Mouse (Mus musculus): ENCODE measurements at regions not wholly inside any gene's neighbourhood (a gene's known extent, or its start where the extent isn't known, plus 50 kb on each side); places are given as distances from the start of the nearest gene placed in this dataset.
A peak's percentile ranks its signal among the peaks of the same experiment; 100 is the strongest.

DNA sequence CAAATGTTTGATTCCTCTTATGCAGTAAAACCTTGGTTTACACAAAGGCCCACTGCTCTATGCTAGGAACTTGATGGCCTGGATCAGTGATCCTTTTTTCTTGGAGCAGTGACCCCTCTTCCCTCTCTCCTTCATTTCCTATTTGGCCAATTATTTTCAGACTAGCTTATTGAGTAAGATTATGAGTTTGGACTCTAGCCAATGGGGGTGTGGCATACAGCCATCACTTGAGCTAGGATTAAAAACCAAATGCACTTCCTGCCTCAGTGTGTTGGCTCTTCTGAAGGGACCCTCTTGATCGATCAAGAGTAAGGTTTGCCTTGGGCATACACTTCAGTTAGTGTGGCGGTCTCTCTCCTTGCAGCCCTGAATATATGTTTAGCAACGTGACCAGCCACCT is 1172.6 kb upstream of the Gulo start:
- no peak for DNase-seq (ENCODE audit: low spot score)

DNA sequence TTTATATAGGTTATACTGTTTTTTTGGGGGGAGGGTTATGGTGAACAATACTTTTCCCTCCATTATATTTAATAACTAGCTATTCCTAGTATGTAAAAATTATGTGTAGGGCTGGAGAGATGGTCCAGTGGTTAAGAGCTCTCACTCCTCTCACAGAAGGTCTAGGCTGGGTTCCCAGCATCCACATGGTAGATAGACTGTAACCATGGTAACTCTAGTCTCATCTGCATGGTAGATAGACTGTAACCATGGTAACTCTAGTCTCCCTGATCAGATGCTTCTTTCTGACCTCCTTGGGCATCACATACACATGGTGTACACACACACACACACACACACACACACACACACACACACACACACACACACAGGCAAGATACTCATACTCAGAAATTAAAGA is 1170.5 kb upstream of the Gulo start:
- DNase-seq (ENCODE audit: low spot score) = no peak

- no peak for DNase-seq (ENCODE audit: low spot score)
These were observed 1169.5 kb upstream of the Gulo start for GRCm38 (mm10) chr14:67178329-67179039.

GRCm38 (mm10) chr14:67176672-67177071 is 1167.7 kb upstream of the Gulo start:
- DNase-seq (ENCODE audit: low spot score) = no peak

- no peak for DNase-seq (ENCODE audit: low spot score)
These were observed 1167.1 kb upstream of the Gulo start for GRCm38 (mm10) chr14:67176100-67176499.

GRCm38 (mm10) chr14:67174929-67175328 is 1165.9 kb upstream of the Gulo start:
- no peak for DNase-seq (ENCODE audit: low spot score)

DNA sequence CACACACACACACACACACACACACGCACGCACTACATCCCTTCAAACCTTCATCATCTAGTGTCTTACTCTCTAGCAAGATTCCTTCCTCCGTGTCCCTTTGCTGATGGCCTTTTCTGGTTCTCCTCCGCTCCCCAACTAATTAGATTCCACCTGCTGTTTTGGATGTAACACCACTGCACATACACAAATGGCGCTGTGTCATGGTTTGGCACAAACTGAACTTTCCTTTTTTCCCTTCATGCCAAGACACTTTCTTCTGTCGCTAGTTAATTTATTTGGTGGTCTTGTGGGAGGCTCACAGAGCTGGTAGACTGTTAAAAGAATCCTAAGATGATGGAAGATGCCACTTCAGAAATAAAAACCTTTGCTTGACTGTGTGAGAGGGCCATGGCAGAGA is 1161.8 kb upstream of the Gulo start:
- DNase-seq (ENCODE audit: low spot score) = no peak

- no peak for DNase-seq (ENCODE audit: low spot score)
These were observed 1161.2 kb upstream of the Gulo start for GRCm38 (mm10) chr14:67170248-67170647.

- no peak for DNase-seq (ENCODE audit: low spot score)
These were observed 1160.2 kb upstream of the Gulo start for GRCm38 (mm10) chr14:67169201-67169600.

DNA sequence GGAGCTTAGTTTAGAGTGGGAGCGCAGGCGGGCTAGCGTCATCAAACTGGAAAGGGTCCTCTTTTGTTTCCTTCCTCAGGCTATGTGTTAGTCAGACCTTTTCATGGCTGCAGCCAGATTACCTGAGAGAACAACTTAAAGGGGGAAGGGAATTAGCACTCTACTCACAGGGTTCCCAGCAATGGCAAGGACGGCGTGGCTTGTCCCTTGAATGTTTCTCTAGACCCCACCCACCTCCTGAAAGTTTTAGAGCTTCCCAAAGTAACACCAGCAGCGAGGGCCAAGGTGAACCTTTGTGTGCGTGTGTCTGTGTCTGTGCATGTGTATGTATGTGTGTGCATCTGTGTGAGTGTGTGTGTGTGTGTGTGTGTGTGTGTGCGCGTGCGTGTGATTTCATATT is 1151.0 kb upstream of the Gulo start:
- no peak for DNase-seq (ENCODE audit: low spot score)

GRCm38 (mm10) chr14:67158867-67159266 is 1149.9 kb upstream of the Gulo start:
- peak; percentile 18 for DNase-seq (ENCODE audit: low spot score)

- DNase-seq (ENCODE audit: low spot score) = no peak
These were observed 1147.4 kb upstream of the Gulo start for GRCm38 (mm10) chr14:67156366-67156765.

- no peak for DNase-seq (ENCODE audit: low spot score)
These were observed 1144.6 kb upstream of the Gulo start for GRCm38 (mm10) chr14:67153621-67154020.

- no peak for DNase-seq (ENCODE audit: low spot score)
These were observed 1141.0 kb upstream of the Gulo start for GRCm38 (mm10) chr14:67149961-67150471.

DNA sequence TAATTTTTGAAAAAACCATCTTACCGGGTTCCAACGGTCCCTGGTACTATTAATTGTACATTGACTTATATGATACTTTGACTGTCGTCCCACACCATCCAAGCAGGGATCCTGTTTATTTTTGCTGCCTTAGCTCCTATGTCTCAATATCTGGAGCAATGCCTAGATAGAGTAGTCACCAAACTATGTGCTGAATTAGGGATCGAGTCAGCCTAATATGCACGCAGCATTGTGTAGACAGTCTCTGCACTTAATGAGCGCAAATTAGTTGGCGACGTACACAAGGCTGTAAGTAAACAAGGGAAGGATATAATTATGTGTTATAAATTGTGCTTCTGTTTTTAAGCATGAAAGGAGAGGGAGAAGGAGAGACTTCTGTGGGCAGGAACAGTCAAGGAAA is 1140.1 kb upstream of the Gulo start:
- no peak for DNase-seq (ENCODE audit: low spot score)

GRCm38 (mm10) chr14:67146602-67147001 is 1137.6 kb upstream of the Gulo start:
- DNase-seq (ENCODE audit: low spot score) = no peak

GRCm38 (mm10) chr14:67145046-67145445 is 1136.0 kb upstream of the Gulo start:
- no peak for DNase-seq (ENCODE audit: low spot score)

GRCm38 (mm10) chr14:67144461-67144985 is 1135.5 kb upstream of the Gulo start:
- no peak for DNase-seq (ENCODE audit: low spot score)

- DNase-seq (ENCODE audit: low spot score) = no peak
These were observed 1134.8 kb upstream of the Gulo start for GRCm38 (mm10) chr14:67143826-67144225.

GRCm38 (mm10) chr14:67142556-67143250 is 1133.7 kb upstream of the Gulo start:
- no peak for DNase-seq (ENCODE audit: low spot score)

- peak; percentile 8 for DNase-seq (ENCODE audit: low spot score)
These were observed 1132.8 kb upstream of the Gulo start for GRCm38 (mm10) chr14:67141581-67142441.

- DNase-seq (ENCODE audit: low spot score) = no peak
These were observed 1132.1 kb upstream of the Gulo start for GRCm38 (mm10) chr14:67141151-67141550.
